Mouse (Mus musculus): ENCODE data around the gene Lrpprc. TPM values are rescaled to one million over a fixed set of nuclear protein-coding genes. Genes with fewer than 3 reads are reported as not detected.
"Not testable (repeated sequence)": the region's sequence is repeated elsewhere in the genome, so short reads cannot be mapped to it uniquely, and the experiment has no call there.

Gene Lrpprc
- total RNA-seq (2021) = 10 to 100 TPM; 57.0 to 67.4 TPM

GRCm38 (mm10) chr17:84790447-84791098, at the start of gene Lrpprc:
Gene Lrpprc, minus strand, starts transcription at chr17:84790789.
- DNase-seq (ENCODE audit: low spot score in 2 of 2) = peak; percentile 93 to 94
- intact Hi-C loops (cut with DNase I) = no loop called here

DNA sequence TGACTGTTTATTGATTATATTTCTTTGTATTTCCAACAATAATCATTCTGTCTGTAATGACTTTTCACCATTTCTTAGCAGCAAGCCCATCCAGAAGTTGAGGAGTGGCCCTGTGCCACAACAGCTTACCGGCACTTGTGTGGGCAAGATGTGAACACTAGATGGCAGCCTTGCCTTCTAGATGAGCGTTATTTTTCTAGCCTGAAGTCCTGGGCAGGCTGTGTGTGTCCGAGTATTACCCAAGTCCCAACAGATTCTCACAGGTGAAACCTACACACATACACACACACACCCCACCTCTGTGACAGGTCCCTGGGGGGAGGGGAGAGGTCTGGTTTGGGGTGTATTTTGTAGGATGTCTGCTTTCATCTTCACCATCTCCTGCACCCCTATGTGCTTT, 47.2 kb upstream of the Lrpprc start:
- peak; percentile 58 to 73 for DNase-seq (ENCODE audit: low spot score in 2 of 2)
- intact Hi-C loops (cut with DNase I) = loop anchor here (2.0 to 10.0 kb wide), 3 partner anchors 277 to 795 kb away; no protein-coding TSS in a partner anchor

DNA sequence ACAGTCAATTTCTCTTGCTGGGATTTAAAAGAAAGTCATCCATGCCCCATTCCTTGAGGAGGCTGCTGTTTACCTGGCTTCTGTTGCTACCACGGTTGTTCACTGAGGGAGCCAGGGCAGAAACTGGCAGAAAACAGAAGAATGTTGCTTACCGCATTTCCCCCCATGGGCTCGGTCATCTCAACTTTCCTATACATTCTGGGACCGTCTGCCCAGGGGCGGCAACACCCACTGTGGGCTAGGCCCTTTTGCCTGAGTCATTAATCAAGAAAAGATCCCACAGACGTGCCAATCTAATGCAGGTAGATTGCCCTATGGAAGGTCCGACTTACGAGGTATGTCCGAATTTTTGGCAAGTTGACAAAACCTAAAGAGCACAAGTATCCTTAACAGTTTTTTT, 44.7 kb upstream of the Lrpprc start:
- intact Hi-C loops (cut with DNase I) = loop anchor here (5.0 to 10.0 kb wide), 2 partner anchors 280 to 797 kb away; no protein-coding TSS in a partner anchor
- DNase-seq (ENCODE audit: low spot score in 2 of 2) = no peak

DNA sequence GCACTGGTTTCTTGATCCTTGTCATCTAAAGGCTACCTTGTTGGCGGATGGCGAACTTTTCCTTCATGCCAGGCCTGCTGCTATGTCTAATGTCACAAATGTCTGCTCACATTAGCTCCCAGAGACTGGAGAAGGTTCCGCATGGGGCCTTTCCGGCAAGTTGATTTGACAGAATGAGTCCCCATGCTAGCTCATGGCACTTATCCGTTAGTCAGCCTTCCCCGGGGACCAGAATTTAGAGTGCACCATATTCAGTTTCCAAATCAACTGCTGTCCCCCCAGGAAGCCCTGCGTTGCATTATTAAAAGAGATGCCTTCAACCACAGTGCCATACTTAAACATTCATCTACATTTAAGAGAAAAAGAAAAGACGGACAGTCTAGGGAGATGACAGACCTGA, 41.8 kb upstream of the Lrpprc start:
- no peak for DNase-seq (ENCODE audit: low spot score in 2 of 2)
- intact Hi-C loops (cut with DNase I) = loop anchor here (10.0 kb wide), 1 partner anchor 282 kb away; no protein-coding TSS in a partner anchor

- intact Hi-C loops (cut with DNase I) = no loop called here
- no peak for DNase-seq (ENCODE audit: low spot score in 2 of 2)
These were observed 37.7 kb upstream of the Lrpprc start for GRCm38 (mm10) chr17:84828301-84828700.

GRCm38 (mm10) chr17:84820603-84821002, 30.0 kb upstream of the Lrpprc start:
- no peak for DNase-seq (ENCODE audit: low spot score in 2 of 2)
- intact Hi-C loops (cut with DNase I) = no loop called here

GRCm38 (mm10) chr17:84818390-84818789, 27.8 kb upstream of the Lrpprc start:
- DNase-seq (ENCODE audit: low spot score in 2 of 2) = no peak
- intact Hi-C loops (cut with DNase I) = no loop called here

DNA sequence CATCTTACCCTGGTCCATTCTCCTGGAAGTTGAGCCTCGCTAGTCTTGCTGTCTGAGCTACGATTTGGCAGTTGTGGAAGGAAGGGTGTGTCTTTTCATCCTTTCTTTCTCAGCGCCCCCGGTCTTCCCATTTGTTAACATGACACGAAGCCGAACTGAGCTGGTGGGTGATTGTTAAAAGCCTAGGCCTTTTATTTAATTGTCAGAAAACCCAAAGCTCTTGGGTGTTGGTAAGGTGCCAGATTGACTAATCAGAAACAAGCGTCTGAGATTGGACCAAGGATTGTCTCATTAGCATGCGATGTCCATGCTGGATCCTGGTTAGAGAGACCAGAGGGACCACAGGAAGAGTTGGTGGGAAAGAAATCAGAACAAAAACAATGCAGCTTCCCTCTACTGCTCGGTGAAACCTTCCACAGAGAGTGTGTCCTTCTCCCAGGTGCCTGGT, 25.4 kb upstream of the Lrpprc start:
- intact Hi-C loops (cut with DNase I) = no loop called here
- no peak for DNase-seq (ENCODE audit: low spot score in 2 of 2)

- intact Hi-C loops (cut with DNase I) = no loop called here
- no peak for DNase-seq (ENCODE audit: low spot score in 2 of 2)
These were observed 24.3 kb upstream of the Lrpprc start for GRCm38 (mm10) chr17:84814905-84815304.

DNA sequence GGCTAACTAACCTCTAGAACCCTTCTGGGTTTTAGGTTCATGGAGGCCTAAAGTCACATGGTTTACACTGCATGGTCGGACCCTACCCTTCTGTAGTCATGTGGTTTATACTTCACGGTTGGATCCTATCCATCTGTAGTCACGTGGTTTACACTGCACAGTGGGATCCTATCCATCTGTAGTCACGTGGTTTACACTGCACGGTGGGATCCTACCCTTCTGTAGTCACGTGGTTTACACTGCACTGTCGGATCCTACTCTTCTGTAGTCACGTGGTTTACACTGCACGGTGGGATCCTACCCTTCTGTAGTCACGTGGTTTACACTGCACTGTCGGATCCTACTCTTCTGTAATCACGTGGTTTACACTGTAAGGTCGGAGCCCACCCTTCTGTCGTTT, 23.6 kb upstream of the Lrpprc start:
- DNase-seq (ENCODE audit: low spot score in 2 of 2); intact Hi-C loops (cut with DNase I): not testable (repeated sequence)

DNA sequence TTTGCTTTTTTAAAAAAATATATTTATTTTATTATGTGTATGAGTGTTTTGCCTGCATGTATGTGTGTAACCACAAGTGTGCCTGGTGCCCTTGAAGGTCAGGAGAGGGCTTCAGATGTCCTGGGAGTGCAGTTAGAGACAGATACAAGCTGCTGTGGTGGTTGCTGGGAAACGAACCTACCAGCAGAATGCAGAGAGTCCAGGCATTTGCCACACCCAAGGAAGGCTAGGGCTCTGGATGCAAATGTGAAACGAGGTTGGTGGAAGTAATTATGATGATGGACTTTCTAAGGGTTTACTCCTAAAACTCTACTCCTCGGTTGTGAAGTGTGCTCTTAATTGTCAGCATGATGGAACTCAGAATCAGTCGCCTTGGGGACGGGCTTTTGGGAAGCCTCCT, 1.4 kb upstream of the Lrpprc start:
- intact Hi-C loops (cut with DNase I) = no loop called here

GRCm38 (mm10) chr17:84791156-84791555, 567 bp upstream of the Lrpprc start:
- intact Hi-C loops (cut with DNase I) = no loop called here
- peak in 1 of 2 experiments; percentile 10 for DNase-seq (ENCODE audit: low spot score in 2 of 2)

More for the DNA sequence above, 1.4 kb upstream of the Lrpprc start:
- DNase-seq (ENCODE audit: low spot score in 2 of 2) = no peak

DNA sequence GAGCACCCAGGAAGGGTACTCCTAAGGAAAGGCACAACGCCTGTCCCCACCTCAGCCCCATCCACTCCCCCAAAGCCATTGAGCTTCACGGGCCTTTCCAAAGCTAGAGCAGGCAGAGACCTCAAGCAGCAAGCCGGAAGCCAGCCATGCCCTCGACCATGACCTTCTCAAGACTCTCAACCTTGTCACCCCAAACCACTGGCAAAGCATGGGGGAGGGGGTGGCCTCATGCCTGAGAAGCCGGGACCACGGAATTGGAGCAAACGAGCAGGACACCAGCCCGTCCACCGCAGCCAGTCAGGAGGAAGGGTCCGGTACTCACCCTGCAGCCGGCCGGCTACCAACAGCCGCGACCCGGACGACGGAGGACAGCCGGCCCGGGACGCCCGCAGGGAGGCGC, 546 bp downstream of the Lrpprc start:
- intact Hi-C loops (cut with DNase I) = no loop called here
- DNase-seq (ENCODE audit: low spot score in 2 of 2) = no peak

GRCm38 (mm10) chr17:84788376-84789125, 2.0 kb downstream of the Lrpprc start:
- intact Hi-C loops (cut with DNase I) = no loop called here

GRCm38 (mm10) chr17:84787477-84787876, 3.1 kb downstream of the Lrpprc start:
- intact Hi-C loops (cut with DNase I) = no loop called here
- no peak for DNase-seq (ENCODE audit: low spot score in 2 of 2)

More at GRCm38 (mm10) chr17:84788376-84789125, 2.0 kb downstream of the Lrpprc start:
- DNase-seq (ENCODE audit: low spot score in 2 of 2) = no peak

- no peak for DNase-seq (ENCODE audit: low spot score in 2 of 2)
- intact Hi-C loops (cut with DNase I) = no loop called here
These were observed 3.7 kb downstream of the Lrpprc start for GRCm38 (mm10) chr17:84786911-84787310.

DNA sequence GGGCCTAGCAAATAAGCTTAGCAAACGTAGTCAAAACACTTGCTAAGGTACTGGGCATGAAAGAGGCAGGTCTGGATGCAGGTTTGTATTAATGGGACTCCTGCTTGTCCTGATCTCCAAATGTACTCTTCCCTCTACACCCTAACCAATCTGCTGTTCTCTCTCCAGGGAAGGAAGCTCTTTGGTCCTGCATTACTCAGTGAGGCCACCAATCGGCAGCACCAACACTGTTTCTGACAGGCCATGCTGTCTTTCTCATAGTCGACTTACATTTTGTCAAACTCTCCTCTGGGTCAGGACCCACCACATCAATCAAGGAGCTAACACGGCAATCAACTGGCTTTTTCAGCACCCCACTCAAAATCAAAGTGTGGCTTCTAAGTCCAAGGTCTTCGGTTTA, 5.4 kb downstream of the Lrpprc start:
- intact Hi-C loops (cut with DNase I) = no loop called here

DNA sequence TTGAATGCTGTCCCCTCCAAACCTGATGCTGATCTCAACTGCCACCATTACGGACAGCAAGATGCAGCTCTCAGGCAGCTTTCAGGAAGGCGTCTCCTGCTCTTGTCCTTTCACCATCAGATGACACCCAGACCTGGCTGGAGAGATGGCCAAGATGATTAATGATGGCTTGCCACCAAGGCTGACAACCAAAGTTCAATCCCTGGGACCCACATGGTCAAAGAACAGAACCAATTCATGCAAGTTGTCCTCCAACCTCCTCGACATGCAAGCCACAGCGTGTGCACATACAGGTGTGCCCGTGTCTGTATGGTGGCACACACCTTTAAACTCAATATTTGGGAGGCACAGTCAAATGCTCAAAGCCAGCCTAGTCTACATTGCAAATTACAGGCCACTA, 7.1 kb downstream of the Lrpprc start:
- no peak for DNase-seq (ENCODE audit: low spot score in 2 of 2)
- intact Hi-C loops (cut with DNase I) = no loop called here

More for the DNA sequence above, 5.4 kb downstream of the Lrpprc start:
- DNase-seq (ENCODE audit: low spot score in 2 of 2) = no peak

- no peak for DNase-seq (ENCODE audit: low spot score in 2 of 2)
- intact Hi-C loops (cut with DNase I) = no loop called here
These were observed 10.3 kb downstream of the Lrpprc start for GRCm38 (mm10) chr17:84780321-84780720.

- no peak for DNase-seq (ENCODE audit: low spot score in 2 of 2)
- intact Hi-C loops (cut with DNase I) = no loop called here
These were observed 12.1 kb downstream of the Lrpprc start for GRCm38 (mm10) chr17:84778477-84778978.
